Mouse (Mus musculus) heart, embryonic 16.5 days (tissue): ENCODE data around the gene Tet3. TPM values are rescaled to one million over a fixed set of nuclear protein-coding genes. Genes with fewer than 3 reads are reported as not detected.

Source experiments
- ATAC-seq: fragments of 200-750 bp; cut with Nextera tagmentation; replicated peaks from 2 replicates; pipeline ENCODE4 v1.8.0; 2017; ENCODE audit warnings: moderate number of reproducible peaks; ENCODE audit not compliant: insufficient read depth, low FRiP score; ENCODE audit errors: extremely low read depth
- H3K27ac ChIP-seq: fragments of 300-500 bp; sonication (generic); 2 replicates; pipeline ENCODE4 v1.5.1; 2014; ENCODE audit warnings: mild to moderate bottlenecking, low read length, control low read depth, moderate library complexity
- H3K27me3 ChIP-seq: fragments of 300-500 bp; sonication (generic); 2 replicates; pipeline ENCODE4 v1.6.1; 2014; ENCODE audit warnings: low read length, mixed read lengths; ENCODE audit not compliant: control insufficient read depth, insufficient read depth
- H3K36me3 ChIP-seq: fragments of 300-500 bp; sonication (generic); 2 replicates; pipeline ENCODE4 v1.6.1; 2014; ENCODE audit not compliant: control insufficient read depth, insufficient read depth
- H3K4me1 ChIP-seq: fragments of 300-500 bp; sonication (generic); 2 replicates; pipeline ENCODE4 v1.6.1; 2014; ENCODE audit warnings: low read length, mixed read lengths; ENCODE audit not compliant: control insufficient read depth, insufficient read depth
- H3K4me2 ChIP-seq: fragments of 300-500 bp; sonication (generic); 2 replicates; pipeline ENCODE4 v1.6.1; 2014; ENCODE audit warnings: low read depth, mild to moderate bottlenecking, control low read depth, low read length
- H3K4me3 ChIP-seq: fragments of 300-500 bp; sonication (generic); 2 replicates; pipeline ENCODE4 v1.5.1; 2014; ENCODE audit warnings: mild to moderate bottlenecking, control low read depth, low read length
- H3K9ac ChIP-seq: fragments of 300-500 bp; sonication (generic); 2 replicates; pipeline ENCODE4 v1.6.1; 2014; ENCODE audit warnings: low read length, control low read depth
- H3K9me3 ChIP-seq: fragments of 300-500 bp; sonication (generic); replicated peaks from 2 replicates; pipeline ENCODE4 v1.6.1; 2016; ENCODE audit warnings: low read length; ENCODE audit not compliant: control insufficient read depth
- WGBS: fragments of 180-500 bp; shearing (Covaris S2); extraction: QIAGEN DNeasy Blood & Tissue Kit; methylation state at CpG from one replicate; pipeline ENCODE4 v1.1.7; 2014; 5-methylcytosine and 5-hydroxymethylcytosine counted together
- polyA plus RNA-seq: library from polyadenylated mRNA; unstranded; fragments of >200 nt; fragmentation: Nextera tagmentation; extraction: Ambion mirVana; gene quantifications from 2 replicates; pipeline ENCODE4 v1.2.1, GENCODE M21; 2015

The Tet3 gene
- polyA plus RNA-seq, 1 experiment from 2014 or later: 29.0 TPM

DNA sequence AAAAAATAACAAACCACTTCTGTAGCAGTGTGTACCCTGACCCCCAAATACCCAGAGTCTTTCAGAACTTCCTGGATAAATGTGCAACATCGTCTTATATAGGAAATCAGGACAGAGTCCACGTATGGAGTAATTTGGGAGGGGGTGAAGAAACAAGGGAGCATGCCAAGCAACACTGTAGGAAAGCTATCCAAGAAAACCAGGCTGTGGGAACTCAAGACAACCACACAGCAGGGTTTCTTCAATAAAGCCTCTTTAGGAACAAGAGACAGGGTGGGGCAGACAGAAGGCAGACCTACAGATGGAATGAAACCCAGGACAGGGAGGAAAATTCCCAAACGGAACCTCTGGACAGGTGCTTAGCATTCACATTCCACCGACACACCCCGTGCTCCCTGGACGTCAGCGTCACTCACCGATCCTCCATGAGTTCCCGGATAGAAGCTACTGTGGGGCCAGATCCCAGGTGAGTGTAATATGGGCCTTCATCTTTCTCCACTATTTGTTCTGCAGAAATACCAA lies 73.3 kb downstream of the Tet3 start:
- Histone ChIP-seq H3K4me1 (peaks cover 7% of the 10 kb centered on the region; the same call in 1 of the 2 replicates), H3K4me2 (no peak overlapping the region), H3K9me3 (no peaks in the 10 kb centered on the region), H3K9ac (no peak overlapping the region), H3K27me3 (no peaks in the 10 kb centered on the region), H3K27ac (no peak overlapping the region), H3K4me3 (no peak overlapping the region), H3K36me3 (peaks cover 28% of the 10 kb centered on the region)
- 89% methylated on average over 9 of the region's 9 CpGs for WGBS
- no peak for ATAC-seq

DNA sequence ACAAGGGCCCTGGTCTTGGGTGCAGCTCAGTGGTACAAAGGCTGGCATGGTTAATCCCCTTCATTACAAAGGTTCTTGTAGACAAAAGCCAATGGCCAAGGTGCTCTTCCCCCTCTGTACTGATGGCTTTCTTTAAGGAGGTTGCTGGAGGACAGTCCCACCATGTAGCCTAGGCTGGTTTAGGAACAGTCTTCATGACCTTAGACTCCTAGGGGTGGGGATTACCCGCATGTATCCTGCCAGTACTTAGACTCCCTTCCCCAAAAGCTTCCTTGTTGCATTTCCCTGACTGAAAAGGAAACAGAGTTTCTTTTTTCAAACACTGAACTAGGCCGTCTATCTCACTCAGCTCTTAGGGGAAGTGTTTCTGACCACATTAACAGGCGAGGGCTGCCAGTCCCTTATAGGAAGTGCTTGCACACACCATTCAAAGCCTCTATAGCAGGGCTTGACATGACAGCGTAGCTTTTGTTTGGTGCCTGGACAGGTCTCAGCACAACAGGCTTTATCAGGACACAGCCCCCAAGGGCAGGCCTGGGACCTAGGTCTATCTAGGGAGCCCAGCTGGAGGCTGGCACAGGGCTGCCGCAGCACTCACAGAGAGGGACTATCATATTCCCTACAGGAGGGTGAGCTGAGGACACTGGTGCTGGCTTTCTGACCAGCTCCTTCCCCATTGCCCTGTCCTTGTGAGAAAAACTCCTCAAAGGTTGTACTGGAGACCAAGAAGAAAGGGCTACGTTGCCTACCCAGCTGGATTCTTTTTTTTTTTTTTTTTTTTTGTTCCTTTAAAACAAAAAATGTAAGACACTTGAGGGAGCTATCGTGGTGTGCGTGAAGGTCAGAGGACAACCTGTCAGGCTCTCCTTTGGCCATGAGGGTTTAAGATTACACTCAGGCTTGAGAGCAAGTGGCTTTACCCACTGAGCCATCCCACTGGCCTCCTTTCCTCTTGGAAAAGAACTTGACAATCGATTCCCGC lies 77.1 kb downstream of the Tet3 start:
- Histone ChIP-seq H3K27ac (no peak overlapping the region), H3K4me3 (no peak overlapping the region), H3K9ac (no peak overlapping the region), H3K9me3 (no peaks in the 10 kb centered on the region), H3K4me1 (peaks cover 7% of the 10 kb centered on the region; the same call in 1 of the 2 replicates), H3K4me2 (no peak overlapping the region), H3K36me3 (peaks cover 49% of the 10 kb centered on the region), H3K27me3 (no peaks in the 10 kb centered on the region)
- WGBS: 56% methylated on average over 10 of the region's 10 CpGs
- peak; percentile 52; the same call in 1 of the 2 replicates for ATAC-seq

DNA sequence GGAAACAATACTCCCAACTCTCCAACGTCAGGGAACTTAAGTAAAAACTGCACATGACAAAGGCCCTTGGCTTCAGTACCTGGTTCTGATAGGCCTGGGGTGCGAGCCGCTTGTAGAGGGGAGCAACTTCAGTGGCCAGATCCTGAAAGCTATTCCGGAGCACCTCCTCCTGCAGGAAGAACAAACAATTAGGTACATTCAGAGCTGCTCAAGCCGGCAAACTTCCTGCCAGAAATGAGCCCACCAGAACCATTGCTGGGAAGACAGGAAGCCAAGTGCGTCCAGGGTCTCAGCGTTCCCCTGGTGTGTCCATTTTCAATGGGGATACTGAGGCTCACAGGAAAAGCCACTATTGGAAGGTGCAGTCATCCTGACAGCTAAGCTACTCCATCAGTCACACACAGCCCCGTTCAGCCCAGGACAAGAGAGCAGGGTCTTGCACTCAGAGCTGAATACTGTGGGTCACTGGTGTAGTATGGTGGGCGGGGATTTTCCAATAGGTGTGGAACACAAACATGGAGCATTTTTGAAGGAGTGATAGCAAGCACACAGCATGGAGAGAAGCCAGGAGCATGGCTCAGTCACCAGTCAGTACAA lies 85.1 kb downstream of the Tet3 start:
- WGBS: 76% methylated on average over 9 of the region's 9 CpGs

DNA sequence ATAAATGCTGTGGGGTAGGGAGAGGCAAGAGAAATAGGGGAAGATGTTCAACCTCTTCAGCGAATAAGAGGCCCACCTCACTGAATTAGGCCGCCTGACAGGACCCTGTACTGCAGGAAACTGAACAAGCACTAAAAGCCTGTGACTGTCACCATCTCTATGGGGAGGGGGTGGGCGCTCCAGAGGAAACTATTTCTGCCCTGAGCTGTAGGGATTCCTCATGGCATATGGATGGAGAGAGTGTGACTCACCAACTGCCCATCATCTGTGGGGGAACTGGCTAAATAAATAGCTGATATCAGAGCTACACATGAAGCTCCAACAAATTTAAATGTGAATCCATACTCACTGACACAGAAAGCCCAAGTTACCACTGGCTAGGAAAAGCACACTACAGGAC lies 87.5 kb downstream of the Tet3 start:
- no peak overlapping the region for H3K27ac ChIP-seq
- H3K4me3 ChIP-seq: no peak overlapping the region
- WGBS: 82% methylated on average over 3 of the region's 3 CpGs
- H3K36me3 ChIP-seq: peaks cover 88% of the 10 kb centered on the region
- no peak for ATAC-seq
- H3K9me3 ChIP-seq: no peaks in the 10 kb centered on the region
- no peak overlapping the region for H3K4me2 ChIP-seq
- H3K4me1 ChIP-seq: no peaks in the 10 kb centered on the region
- H3K9ac ChIP-seq: no peak overlapping the region
- H3K27me3 ChIP-seq: no peaks in the 10 kb centered on the region

More for the DNA sequence above, 85.1 kb downstream of the Tet3 start:
- H3K9me3 ChIP-seq: no peaks in the 10 kb centered on the region
- no peaks in the 10 kb centered on the region for H3K4me1 ChIP-seq
- no peak overlapping the region for H3K4me2 ChIP-seq
- H3K9ac ChIP-seq: no peak overlapping the region
- H3K4me3 ChIP-seq: no peak overlapping the region
- H3K27me3 ChIP-seq: no peaks in the 10 kb centered on the region
- H3K27ac ChIP-seq: 0 out of 2 replicates have a peak overlapping the region, but pooled peaks have one; percentile 32
- H3K36me3 ChIP-seq: peaks cover 87% of the 10 kb centered on the region
- ATAC-seq: no peak

DNA sequence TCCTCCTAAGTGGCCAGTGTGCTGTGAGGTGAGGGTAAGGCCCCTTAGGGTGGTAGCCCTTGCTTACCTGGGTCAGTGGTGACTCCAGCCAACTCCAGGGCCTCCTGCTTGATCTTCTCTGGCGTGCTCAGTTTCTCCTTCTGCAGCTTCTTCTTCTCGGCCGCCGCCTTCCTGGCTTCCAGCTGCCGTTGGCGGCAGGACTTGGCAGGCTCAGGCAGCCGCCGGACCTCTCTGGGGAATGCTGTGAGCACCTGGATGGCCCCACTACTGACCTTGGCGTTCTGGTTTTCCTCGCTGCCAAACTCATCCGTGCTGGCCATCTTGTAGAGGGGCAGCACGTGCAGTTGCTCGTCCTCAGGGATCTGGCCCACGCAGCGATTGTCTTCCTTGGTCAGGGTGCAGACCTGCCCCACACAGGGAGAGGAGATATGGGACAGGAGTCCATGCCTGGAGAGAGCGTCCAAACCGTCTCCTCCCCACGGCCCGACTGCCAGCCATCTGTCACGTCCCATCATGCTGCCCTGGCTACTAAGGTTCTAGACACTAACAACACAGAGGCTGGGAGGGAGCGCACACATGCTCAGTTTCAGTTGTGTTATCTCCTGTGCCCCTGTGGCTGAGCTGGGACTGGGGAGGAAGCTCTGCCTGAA lies 88.4 kb downstream of the Tet3 start:
- no peak overlapping the region for H3K4me3 ChIP-seq
- no peak for ATAC-seq
- H3K9ac ChIP-seq: no peak overlapping the region
- peaks cover 80% of the 10 kb centered on the region for H3K36me3 ChIP-seq
- no peak overlapping the region for H3K4me2 ChIP-seq
- no peaks in the 10 kb centered on the region for H3K4me1 ChIP-seq
- no peaks in the 10 kb centered on the region for H3K27me3 ChIP-seq
- no peaks in the 10 kb centered on the region for H3K9me3 ChIP-seq
- H3K27ac ChIP-seq: no peak overlapping the region
- WGBS: 84% methylated on average over 21 of the region's 21 CpGs

DNA sequence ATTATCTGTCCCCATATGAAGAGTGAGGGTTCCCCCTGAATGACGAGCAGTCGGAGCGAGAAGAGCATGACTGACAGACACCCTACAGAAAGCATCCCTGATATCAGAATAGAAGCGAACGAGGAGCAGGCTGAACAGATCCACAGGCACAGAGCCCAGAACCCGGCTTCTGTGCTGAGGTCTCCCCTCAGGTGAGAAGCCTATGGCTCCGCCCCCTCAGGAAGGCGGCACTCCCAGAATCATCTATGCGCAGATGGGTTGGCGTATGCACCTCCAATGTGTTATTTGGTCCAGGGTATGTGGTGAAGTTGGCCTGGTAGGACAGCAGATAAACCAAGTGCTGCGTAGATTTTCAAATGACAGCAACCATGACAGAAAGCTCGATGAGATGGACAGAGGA lies 95.8 kb downstream of the Tet3 start:
- H3K9me3 ChIP-seq: no peaks in the 10 kb centered on the region
- no peaks in the 10 kb centered on the region for H3K27me3 ChIP-seq
- H3K4me3 ChIP-seq: no peak overlapping the region
- no peak overlapping the region for H3K4me2 ChIP-seq
- H3K4me1 ChIP-seq: no peaks in the 10 kb centered on the region
- no peak overlapping the region for H3K27ac ChIP-seq
- no peak for ATAC-seq
- H3K36me3 ChIP-seq: peaks cover 24% of the 10 kb centered on the region
- no peak overlapping the region for H3K9ac ChIP-seq
- WGBS: 81% methylated on average over 12 of the region's 12 CpGs

DNA sequence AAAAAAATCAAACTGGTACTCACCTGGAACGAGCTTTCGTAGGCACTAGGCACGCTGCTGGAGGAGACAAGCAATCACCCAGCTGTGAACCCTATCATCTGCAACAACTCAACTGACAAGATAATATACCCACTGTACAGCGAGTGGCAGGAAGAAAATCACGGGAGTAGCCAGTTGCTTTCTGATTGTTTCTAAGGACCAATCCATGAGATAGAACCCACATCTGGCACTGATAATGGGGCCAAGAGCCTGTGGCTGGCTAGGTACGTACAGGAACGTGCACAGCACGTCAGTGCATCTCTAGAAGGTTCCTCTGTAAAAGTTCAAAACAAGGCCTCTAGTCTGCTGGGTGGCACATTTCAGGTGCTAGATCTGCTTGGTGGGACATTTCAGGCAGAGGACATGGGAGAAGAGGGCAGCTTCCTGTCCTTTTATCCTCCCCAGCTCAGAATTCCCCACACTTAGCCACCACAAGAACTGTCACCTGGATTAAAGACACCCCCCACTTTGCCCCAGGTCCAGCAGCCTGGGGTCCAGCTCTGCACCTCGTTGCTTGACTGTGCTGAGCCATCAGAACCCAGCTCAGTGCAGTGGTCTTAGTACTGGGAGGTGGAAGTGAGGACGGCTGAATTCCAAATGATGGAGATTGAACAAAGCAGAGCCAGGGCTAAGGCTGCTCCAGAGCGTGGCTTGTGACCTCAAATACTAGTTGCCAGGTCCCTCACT lies 97.2 kb downstream of the Tet3 start:
- Histone ChIP-seq H3K9ac (no peak overlapping the region), H3K36me3 (peaks cover 19% of the 10 kb centered on the region), H3K27me3 (no peaks in the 10 kb centered on the region), H3K4me1 (no peaks in the 10 kb centered on the region), H3K4me3 (no peak overlapping the region), H3K9me3 (no peaks in the 10 kb centered on the region), H3K4me2 (no peak overlapping the region), H3K27ac (no peak overlapping the region)
- ATAC-seq: no peak
- WGBS: 72% methylated on average over 11 of the region's 11 CpGs

DNA sequence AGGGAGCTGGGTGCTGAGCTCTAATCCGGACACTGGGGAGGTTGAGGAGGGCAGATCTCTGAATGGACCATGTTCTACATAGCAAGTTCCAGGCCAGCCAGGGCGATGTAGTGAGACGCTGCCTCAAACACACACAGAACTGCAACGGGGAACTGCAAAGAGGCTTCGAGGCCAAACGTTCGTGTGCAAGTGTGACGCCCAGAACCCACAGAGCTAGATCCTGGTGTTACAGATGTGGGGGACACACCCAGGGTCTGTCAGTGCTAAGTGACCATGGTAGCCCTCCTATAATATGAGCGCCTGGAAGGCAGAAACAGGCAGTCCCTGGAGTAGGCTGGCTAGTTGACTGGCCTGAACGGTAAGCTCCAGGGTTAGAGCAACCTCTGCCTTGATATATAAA lies 101.4 kb downstream of the Tet3 start:
- Histone ChIP-seq H3K9ac (no peak overlapping the region), H3K9me3 (no peaks in the 10 kb centered on the region), H3K36me3 (peaks cover 40% of the 10 kb centered on the region), H3K27ac (no peak overlapping the region), H3K4me3 (no peak overlapping the region), H3K27me3 (no peaks in the 10 kb centered on the region), H3K4me2 (no peak overlapping the region), H3K4me1 (no peaks in the 10 kb centered on the region)
- WGBS: 86% methylated on average over 10 of the region's 10 CpGs
- ATAC-seq: no peak
